Mouse (Mus musculus) bone marrow, adult 2 months (tissue): ENCODE data around the gene Socs2.

Source experiments
- CTCF ChIP-seq: fragments of 200-500 bp; IDR thresholded peaks from 2 replicates; pipeline ENCODE4 v1.5.1; 2011; ENCODE audit warnings: low read length, control low read depth; ENCODE audit not compliant: control insufficient read depth, insufficient read depth
- POLR2A ChIP-seq: fragments of 200-500 bp; IDR thresholded peaks from 2 replicates; pipeline ENCODE4 v1.6.1; 2011; ENCODE audit warnings: low read depth, mild to moderate bottlenecking, control low read depth, low read length, borderline replicate concordance; ENCODE audit not compliant: control insufficient read depth

GRCm38 (mm10) chr10:95385801-95386203 is 31.2 kb downstream of the Socs2 start:
- no peak for TF ChIP-seq CTCF
- TF ChIP-seq POLR2A = no peak
